Mouse (Mus musculus) brain, embryonic 14.5 days (tissue): ENCODE results near the gene Napb. TPM values are rescaled to one million over a fixed set of nuclear protein-coding genes. Genes with fewer than 3 reads are reported as not detected.

Experiments
- DNase-seq: peaks from one replicate; pipeline ENCODE4 v3.0.0-alpha.2; 2011; ENCODE audit warnings: low read depth
- CTCF ChIP-seq: fragments of 200-500 bp; IDR thresholded peaks from 2 replicates; pipeline ENCODE4 v1.5.1; 2012; ENCODE audit warnings: inconsistent platforms, mild to moderate bottlenecking, moderate library complexity, borderline replicate concordance; ENCODE audit not compliant: insufficient read depth, insufficient read length; ENCODE audit errors: extremely low read depth
- POLR2A ChIP-seq: fragments of 200-500 bp; IDR thresholded peaks from 2 replicates; pipeline ENCODE4 v1.6.1; 2012; ENCODE audit warnings: mild to moderate bottlenecking, inconsistent platforms, borderline replicate concordance; ENCODE audit not compliant: poor library complexity, insufficient read depth, insufficient read length, severe bottlenecking; ENCODE audit errors: extremely low read depth
- polyA plus RNA-seq: library from polyadenylated mRNA; depleted of rRNA; stranded (reverse); fragments of >200 nt; gene quantifications from 2 replicates; pipeline ENCODE4 v1.2.3, GENCODE M21; 2012

Napb gene
- polyA plus RNA-seq, 1 experiment = 47.7 TPM

DNA sequence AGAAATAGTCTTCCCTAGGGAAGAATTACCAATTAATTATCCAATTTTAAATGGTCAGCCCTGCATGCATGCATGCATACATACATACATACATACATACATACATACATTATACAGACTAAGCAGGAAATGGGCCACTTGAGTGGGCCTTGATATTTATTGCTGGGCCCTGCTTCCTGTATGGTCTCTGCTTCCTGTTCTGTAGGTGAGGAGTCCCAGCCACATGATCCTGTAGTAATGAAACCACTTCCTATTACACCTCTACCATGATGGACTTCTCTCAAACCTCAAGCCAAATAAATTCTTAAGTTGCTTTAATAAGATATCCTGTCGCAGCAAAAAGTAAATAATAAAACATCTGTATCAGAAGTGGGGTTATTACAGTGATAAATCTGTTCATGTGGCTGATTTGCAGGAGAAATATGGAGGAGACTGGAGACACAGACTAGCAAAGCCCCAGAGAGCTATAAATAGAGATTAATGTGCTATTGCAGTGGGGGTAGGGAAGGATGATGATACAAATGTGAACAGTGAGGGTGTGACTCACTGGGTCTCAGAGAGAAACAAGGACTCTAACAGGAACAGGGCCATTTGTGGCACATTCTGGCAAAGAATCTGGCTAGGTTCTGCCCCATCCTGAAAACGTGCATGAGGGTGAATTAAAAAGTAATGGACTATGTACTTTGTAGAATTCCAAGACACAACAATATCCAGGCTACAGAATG lies 12.8 kb downstream of the Napb start:
- DNase-seq = no peak
- TF ChIP-seq CTCF = no peak
- TF ChIP-seq POLR2A = no peak

- DNase-seq = no peak
- no peak for TF ChIP-seq CTCF
- no peak for TF ChIP-seq POLR2A
Measured at GRCm38 (mm10) chr2:148717072-148717471, 15.2 kb downstream of the Napb start.

DNA sequence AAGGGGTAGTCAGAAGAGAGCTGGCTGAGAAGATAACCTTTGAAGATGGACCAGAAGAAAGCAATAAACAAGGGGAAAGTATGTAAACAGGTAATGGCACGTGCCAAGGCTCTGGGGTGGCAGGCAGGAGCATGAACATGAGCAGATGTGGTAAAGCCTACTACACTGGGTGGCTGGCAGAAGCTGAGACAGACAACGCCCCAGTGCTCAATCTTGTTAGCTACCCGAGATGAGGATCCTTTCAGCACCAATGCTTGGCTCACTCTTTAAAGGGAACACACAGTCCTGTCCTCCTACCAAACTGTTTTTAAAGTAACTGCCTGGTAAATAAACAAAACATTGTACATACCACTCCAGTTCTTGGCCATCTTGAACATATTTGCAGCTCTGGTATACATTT lies 19.9 kb downstream of the Napb start:
- TF ChIP-seq POLR2A = no peak
- no peak for TF ChIP-seq CTCF
- DNase-seq = no peak

DNA sequence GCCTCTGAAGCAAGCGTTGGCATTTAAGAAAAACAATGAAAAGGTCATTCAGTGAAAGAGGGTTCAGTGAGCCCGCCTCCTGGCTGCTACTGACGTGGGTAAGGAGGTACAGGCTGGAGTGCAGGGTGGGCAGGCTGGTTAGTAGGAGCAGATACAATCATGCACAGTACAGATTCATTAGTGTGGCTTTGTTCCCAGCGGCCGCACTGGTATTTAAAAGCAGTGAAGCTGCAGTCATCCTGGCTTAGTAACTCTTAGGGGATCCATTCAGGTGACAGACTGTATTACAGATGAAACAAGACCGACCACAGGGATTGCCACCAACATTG lies 25.1 kb downstream of the Napb start:
- DNase-seq = peak; percentile 5
- TF ChIP-seq CTCF (no peak), POLR2A (no peak)

DNA sequence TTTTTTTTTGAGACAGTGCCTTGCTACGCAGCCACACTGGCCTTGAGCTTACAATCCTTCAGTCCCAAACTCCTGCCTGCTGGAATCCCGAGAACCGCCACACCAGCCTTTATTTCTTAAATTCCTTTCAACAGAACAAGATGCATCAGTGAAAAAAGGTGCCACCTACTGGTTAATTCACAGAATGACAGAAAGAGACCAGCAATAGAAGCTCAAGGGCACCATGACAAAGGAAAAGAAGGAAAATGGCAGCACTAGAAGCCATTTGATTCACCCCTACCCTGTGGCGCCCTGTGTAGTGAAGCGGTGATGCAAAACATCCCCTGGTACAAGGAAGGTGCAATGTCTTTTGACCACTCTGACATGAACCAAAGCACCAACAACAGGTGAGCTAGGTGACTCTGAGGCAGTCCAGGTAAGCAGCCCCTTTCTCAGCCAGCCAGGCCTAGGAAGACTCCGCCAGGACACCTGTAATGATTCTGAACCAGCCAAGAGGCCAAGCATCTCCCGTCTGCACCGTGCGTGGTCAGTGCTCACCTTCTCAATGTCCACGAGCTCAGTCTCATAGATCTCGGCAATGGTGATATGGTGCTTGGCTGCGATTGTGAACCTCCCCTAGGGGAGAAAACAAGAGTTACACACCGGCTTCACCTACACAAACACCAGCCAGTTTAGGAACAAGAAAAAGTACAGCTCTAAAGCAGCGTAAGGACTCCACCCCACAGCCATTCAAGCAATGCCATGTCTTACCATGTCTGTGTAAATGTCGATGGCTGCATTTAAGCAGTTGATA lies 25.7 kb downstream of the Napb start:
- no peak for TF ChIP-seq POLR2A
- TF ChIP-seq CTCF = peak; percentile 28; the same call in 1 of the 2 replicates
- DNase-seq = peak; percentile 65

DNA sequence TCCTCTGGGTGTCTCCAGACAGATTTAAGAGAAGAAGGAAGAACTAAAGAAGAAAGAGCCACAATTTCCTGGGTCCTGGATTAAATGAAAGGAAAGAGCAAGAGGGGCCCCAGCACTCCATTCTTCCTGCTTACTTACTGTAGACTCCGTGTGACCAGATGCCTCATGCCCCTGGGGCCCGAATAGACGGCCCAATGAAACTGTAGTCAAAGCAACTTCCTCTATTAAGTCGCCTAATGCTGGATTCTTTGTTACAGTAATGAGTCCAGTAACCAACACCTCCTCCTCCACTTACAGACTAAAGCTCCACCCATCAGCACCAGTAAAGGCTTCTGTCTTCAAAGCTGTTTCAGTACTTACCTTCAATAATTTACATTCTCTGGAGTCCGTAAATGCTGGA lies 33.7 kb downstream of the Napb start:
- no peak for TF ChIP-seq POLR2A
- no peak for TF ChIP-seq CTCF
- no peak for DNase-seq

DNA sequence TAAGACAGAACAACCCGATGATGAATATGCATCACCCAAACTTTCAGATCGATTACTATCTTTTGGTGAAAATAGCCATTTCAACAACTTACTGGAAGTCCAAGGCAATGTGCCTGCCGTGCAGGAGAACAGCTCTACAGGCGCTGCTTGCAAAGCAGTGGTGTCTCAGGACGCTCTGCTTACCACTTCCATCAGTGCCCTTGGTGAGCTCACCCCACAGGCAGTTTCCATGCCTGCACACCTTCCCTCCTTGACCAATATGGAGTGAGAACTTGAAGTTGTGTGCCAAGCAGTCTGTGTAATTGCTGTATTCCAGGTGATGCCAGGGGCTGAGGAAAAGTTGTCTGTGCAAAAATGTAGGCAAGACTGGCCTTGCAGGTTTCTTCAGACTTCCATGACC lies 41.5 kb downstream of the Napb start:
- TF ChIP-seq POLR2A (no peak), CTCF (no peak)
- no peak for DNase-seq

GRCm38 (mm10) chr2:148690291-148690690 lies 42.0 kb downstream of the Napb start:
- no peak for DNase-seq
- TF ChIP-seq CTCF (no peak), POLR2A (no peak)

- TF ChIP-seq POLR2A (no peak), CTCF (no peak)
Measured at GRCm38 (mm10) chr2:148689444-148690140, 42.7 kb downstream of the Napb start.

GRCm38 (mm10) chr2:148687971-148688370 lies 44.3 kb downstream of the Napb start:
- no peak for TF ChIP-seq POLR2A
- no peak for TF ChIP-seq CTCF

More at GRCm38 (mm10) chr2:148689444-148690140, 42.7 kb downstream of the Napb start:
- DNase-seq = no peak

GRCm38 (mm10) chr2:148686862-148687261 lies 45.4 kb downstream of the Napb start:
- DNase-seq = no peak
- TF ChIP-seq POLR2A (no peak), CTCF (no peak)

More at GRCm38 (mm10) chr2:148687971-148688370, 44.3 kb downstream of the Napb start:
- DNase-seq = no peak

- no peak for DNase-seq
- no peak for TF ChIP-seq CTCF
- TF ChIP-seq POLR2A = no peak
Measured at GRCm38 (mm10) chr2:148685709-148686108, 46.6 kb downstream of the Napb start.

GRCm38 (mm10) chr2:148684972-148685371 lies 47.3 kb downstream of the Napb start:
- TF ChIP-seq POLR2A (no peak), CTCF (no peak)
- no peak for DNase-seq
